Mouse (Mus musculus) urinary bladder, postnatal 25 days (tissue): Measurements from ENCODE around the gene Cyp11a1.

Experiments
- DNase-seq: peaks from one replicate; pipeline ENCODE4 v3.0.0; 2022; ENCODE audit warnings: low spot score

The Cyp11a1 gene

DNA sequence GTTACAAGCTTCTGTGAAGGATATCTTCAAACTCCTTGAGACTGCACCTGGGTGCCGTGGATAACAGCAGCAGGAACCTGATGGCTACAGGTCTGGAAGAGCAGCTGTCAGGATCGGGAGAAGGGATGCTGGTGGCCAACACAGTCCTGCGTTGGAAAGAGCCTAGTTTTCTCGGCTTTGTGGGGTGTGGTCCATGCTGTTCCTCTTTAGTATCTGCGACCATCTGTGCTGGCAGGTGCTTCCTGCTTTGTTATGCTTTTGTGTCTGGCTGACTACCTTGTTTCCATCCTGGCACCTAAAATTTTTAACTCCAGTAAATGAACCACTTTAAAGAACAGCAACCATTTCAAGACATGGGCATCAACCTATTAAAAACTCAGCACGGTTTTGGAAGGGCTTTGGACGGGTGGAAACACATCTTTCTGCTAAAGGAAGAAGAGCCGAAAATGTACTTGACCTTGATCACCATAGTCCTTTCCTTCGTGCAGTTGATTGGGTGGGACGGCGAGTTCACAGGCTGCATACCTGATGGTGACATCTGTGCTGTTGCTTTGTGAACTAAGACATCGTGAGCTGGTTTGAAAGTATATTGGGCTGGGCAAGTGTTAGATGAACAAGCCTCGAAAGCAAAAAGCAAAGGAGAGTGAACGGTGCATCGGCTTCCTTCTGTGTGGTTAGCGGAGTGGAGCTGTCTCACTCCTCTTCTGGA is at the start of gene Cyp11a1:
Gene Cyp11a1 (plus strand): TSS at position 659 of the 709 bp plus-strand sequence.
- DNase-seq = no peak

GRCm38 (mm10) chr9:57956838-57957236 is 49.4 kb upstream of the Cyp11a1 start:
- DNase-seq = no peak

DNA sequence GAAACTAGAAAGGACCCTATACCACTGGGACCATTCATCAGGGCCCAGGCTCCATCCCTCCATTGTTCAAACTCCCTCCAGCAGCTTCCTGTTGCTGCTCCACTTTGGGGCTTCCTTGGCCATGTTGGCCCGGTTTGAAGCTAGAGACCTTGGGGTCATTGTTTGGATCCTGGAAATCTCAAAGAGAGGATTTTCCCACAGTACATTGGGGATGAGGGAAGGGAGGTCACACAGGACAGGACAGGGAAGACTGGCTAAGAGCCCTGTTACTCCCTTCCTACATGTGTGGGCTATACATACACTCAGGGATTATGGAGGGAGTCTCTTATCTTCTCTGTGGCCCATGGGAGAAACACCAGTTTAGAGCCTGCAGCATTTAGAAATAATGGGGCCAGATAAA is 47.6 kb upstream of the Cyp11a1 start:
- DNase-seq = no peak

- DNase-seq = no peak
Observed at GRCm38 (mm10) chr9:57959399-57959798, 46.8 kb upstream of the Cyp11a1 start.

DNA sequence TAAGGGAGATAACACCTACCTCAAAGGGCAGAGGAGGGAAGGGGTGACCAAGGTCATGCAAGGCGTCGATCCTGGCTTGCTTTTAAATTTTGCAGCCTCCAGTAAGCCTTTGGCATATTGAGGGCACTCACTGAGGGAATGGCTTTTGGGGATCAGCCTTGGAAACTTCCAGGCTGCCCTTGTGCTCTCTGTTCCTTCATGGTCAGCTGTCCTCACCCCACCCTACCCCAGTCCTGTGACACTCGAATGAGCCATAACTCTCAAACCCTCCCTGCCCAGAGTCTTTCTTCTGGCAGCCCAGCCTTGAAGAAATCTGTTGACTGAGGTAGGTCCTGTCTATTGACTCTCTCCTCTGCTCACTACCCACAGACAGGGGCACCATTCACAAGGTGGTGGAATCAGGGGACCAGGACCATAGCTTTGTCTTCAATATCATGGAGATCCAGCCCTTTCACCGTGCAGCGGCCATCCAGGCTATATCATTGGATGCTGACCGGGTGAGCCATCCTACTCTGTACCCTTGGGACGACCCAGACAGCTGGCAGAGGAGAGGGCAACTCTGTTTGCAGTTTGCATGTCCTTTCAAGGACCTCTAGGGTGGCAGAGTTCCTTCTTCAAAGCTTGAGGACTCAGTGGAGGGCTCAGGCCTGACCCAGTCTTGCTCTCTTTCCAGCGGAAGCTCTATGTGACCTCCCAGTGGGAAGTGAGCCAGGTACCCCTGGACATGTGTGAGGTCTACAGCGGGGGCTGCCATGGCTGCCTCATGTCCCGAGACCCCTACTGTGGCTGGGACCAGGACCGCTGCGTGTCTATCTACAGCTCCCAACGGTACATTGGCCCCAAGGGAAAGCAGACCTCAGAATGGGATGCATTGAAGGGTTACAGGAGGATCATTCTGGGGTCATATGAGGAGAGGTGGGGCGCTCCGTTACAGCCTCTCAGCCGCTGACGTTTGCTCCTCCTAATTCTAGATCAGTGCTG is 46.0 kb upstream of the Cyp11a1 start:
- no peak for DNase-seq

DNA sequence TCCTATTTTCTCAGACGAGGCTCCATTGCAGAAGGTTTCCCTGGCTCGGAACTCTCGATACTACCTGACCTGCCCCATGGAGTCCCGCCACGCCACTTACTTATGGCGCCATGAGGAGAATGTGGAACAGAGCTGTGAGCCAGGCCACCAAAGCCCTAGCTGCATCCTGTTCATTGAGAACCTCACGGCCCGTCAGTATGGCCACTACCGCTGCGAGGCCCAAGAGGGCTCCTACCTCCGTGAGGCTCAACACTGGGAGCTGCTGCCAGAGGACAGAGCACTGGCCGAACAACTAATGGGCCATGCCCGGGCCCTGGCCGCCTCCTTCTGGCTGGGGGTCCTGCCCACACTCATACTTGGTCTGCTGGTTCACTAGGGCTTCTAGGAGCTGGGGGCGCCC is 45.0 kb upstream of the Cyp11a1 start:
- no peak for DNase-seq

DNA sequence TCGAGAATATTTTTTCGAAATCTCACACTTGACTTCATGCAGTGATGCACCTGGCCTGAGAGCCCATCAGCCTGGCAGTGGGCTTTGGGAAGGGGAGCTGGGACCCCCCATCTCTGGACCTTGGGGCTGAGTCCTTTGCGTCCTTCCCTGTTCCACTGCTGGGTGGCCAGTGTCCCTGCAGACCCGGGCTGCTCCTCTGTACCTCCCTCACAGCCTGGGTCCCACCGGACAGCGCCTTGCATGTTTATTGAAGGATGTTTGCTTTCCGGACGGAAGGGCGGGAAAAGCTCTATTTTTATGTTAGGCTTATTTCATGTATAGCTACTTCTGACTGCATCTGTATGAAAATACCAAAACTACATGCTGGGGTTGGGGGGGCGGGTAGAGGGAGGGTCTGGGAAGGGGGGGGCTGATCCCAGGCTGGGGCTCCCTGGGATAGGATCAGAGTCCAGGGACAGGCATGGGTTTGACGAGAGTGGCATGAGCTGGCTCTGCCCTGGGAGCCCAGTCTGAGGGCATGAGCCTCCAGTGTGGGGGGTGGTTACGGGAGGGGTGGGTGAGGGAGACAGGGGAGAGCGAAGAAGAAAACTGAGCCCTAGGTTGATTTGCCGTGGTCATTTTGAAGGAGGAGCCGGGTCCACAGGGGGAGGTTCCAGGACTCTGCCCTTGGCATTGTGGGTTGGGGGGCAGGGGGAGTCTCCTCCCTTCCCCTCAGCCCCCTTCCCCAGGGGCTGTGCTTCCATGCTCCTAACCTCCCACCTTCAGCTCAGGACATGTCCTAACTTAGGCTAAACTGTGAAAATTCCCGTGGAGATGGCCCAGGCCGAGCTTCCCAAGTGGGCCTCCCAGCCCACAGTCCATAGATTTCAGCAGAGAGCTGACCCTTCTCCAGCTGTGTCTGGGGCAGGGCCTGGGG is 44.1 kb upstream of the Cyp11a1 start:
- no peak for DNase-seq

- no peak for DNase-seq
Observed at GRCm38 (mm10) chr9:57963249-57963997, 42.8 kb upstream of the Cyp11a1 start.

- DNase-seq = no peak
Observed at GRCm38 (mm10) chr9:57963998-57964395, 42.2 kb upstream of the Cyp11a1 start.

DNA sequence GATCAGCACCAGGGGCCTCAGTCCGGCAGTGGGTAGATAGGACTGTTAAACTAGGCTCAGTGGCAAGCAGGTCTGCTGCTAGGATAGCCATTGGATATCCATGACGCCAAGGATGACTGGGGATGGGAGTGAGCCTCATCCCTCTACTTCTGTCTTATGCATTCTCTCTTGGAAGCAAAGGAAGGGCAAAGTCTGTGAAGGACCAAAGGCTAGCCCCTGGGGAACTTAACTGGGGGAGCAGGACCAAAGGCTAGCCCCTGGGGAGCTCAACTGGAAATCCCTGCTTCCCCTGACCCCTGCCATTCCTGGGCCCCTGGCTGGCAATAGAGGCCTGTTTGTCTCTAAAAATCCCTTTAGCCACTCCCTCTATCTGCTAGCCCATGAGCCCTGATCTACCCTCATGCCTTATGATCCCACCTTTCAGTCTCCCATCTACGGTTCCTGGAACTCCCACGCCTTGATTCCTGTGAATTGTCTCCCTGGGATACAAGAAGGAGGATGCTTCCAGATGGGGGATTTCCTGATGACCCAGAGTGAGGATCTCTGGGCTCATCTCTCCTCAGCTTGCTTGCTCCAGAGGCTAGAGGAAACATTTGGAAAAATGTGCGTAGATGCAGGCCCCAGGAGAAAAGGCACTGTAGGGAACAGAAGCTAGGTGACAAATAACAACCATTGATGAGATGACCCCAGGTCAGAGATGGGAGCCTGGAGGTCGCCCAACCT is 41.5 kb upstream of the Cyp11a1 start:
- DNase-seq = no peak

DNA sequence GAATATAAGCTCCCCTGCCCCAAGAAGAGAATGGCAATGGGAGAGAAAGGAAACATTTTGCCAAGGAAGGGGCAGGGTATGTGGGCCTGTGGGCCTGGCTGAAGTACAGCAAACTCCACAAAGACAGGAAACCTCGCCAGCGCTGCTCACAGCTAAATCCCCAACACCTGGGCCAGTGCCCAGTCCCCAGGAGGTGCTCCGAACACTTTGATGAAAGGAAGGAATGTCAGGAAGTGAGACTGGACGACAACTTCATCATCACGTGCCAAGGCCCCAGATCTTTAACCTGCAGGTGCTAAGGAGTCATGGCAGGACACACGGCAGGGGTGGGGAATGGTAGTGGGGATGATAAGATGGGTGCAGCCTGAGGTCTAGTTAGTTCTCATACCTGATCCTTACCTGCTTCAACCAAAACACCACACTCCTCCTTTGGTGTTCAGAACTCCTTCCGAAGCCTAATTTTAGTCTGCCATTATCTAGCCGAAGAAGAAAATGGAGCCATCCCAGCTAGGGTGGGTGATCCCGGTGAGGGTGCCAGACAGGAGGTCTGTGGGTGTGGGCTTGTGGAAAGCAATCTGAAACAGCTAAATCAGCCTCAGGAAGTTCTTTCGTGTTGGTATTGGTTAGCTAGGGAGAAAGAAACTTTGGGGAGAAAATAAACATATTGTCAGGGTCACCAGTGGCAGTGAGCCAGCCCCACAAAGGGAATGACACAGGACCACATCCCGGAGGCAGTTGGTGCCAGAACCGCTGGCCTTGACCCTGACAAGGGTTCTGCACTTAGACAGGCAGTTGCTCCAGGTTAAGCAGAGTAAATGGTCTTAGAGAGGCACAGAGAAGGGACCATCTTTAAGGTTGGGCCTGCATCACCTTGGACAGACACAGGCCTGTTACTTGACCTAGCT is 40.7 kb upstream of the Cyp11a1 start:
- no peak for DNase-seq

DNA sequence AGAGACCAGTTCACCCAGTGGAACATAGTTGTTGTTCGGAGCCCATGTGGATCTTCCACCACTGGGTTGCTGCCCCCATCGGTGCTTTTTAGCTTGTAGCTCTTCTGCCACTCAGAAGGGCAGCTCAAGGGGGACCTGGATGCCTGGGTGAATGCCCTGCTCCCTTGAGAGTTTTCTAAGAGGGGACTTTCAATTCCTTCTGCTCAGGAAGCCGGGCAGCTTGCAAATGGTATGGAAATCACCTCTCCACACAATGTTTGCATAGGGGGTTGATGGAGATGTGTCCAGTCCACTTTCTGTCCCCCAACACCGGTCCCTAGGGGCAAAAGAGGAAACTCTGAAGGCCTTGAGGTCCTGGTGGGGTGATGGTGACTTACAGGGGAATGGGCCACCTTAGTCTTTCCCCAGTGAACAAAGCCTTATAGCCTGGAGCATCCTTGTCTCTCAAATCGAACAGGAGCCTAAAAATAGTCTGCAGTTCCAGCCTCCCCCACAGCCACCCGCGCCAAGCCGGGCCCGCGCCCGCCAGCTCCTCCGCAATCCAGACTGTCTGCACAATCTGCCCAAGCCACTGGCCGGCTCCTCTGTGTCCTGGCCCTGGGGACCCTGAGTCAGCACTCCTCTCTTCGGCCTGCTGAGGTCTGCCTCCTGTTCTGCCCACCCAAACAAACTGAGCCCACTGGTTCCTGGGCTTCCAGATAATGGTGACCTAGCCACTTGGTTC is 38.8 kb upstream of the Cyp11a1 start:
- no peak for DNase-seq

- DNase-seq = no peak
Observed at GRCm38 (mm10) chr9:57968166-57968771, 37.9 kb upstream of the Cyp11a1 start.

GRCm38 (mm10) chr9:57968783-57969542 is 37.2 kb upstream of the Cyp11a1 start:
- no peak for DNase-seq

DNA sequence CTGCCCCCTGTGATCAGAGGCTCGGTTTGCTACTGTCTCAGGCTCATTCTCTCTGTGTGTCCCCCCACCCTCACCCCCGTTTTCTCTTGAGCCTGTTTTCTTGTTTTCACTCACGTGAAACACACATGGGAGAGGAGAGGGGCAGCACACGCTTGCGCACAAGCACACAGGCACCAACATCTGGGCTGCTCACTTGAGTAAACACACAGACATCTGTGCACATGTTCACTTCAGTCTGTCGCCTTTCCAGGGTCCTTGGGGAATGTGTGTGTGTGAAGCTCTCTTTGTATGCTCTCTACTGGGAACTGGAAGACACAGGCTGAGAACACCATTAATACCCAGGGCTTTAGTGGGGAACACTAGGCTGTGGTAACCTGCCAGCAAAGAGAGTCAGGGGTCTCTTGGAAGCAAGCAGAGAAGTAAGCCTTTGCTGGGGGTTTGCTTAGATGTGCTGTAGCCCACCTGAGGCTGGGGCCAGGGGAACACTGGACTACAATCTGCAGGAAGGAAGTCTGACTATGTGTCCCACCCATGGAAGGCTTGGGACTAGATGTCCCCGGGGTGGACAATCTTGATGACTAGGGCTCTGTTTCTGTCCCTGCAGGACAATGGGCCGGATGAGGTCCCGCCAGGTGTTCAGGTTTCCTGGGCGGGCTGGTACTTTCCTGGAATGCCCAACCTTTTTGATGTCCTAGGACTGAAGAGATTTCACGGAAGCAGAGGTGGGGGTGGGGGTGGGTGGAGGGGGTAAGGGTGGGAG is 36.3 kb upstream of the Cyp11a1 start:
- DNase-seq = no peak

DNA sequence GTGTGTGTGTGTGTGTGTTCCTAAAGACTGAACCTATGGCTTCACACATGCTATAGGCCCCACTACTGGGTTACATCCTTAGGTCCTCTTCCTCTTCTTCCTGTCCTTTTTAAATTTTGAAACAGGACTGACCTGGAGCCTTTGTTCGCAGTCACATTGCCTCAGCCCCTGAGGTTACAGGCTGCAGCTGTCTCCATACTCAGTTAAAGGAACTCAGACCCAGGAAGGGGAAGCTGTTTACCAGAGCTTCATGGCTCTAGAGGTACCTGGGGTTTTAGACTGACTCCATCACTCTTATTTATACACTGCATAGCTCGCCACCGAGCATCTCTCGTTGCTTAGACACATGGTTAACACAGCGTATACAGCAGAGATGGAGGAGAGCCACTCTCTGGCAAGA is 34.8 kb upstream of the Cyp11a1 start:
- no peak for DNase-seq

DNA sequence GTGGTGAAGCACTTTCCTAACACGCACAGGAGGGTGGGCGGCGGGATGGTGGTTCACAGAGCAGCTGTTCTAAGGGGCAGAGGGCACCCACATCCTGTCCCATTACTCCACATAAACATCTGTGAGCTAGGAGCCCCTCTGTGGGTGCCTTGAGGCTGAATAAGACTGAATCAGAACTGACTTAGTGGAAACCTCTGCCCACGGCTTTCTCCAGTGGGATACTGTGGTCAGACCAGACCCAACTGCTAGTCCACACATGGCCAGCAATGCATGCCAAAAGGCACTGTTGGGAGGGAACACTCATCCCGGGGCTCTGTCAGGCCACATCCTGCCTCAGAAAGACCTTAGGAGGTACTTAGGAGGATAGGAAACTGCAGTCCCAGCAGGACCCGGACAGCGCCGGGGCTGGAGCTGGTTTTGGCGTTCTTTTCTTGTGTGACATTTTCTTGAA is 34.0 kb upstream of the Cyp11a1 start:
- DNase-seq = no peak
